Mouse (Mus musculus): ENCODE data around the gene Socs3. TPM values are rescaled to one million over a fixed set of nuclear protein-coding genes. Genes with fewer than 3 reads are reported as not detected.

The Socs3 gene
- polyA plus RNA-seq, 1 experiment from 2014 or later = 11.7 TPM

GRCm38 (mm10) chr11:117960601-117961000 lies 9.2 kb downstream of the Socs3 start:
- TF ChIP-seq CTCF (IDR thresholded peaks at IDR 0.05; ENCODE audit: low read depth) = no peak
- no peak overlapping the region for H3K4me3 ChIP-seq (replicated peaks; ENCODE audit: low read depth, low read length)
- no peak overlapping the region for H3K9ac ChIP-seq (ENCODE audit: low read depth, low read length)
- H3K36me3 ChIP-seq (ENCODE audit: insufficient read depth, low read length) = no peaks in the 10 kb centered on the region
- H3K4me1 ChIP-seq (replicated peaks; ENCODE audit: insufficient read depth, low read length) = peaks cover 28% of the 10 kb centered on the region
- no peaks in the 10 kb centered on the region for H3K9me3 ChIP-seq (replicated peaks; ENCODE audit: low read length)
- no peak overlapping the region for H3K27ac ChIP-seq
- H3K4me2 ChIP-seq (ENCODE audit: low read length) = no peak overlapping the region
- no peak for ATAC-seq (replicated peaks; ENCODE audit: low FRiP score, low read depth)
- no peaks in the 10 kb centered on the region for H3K27me3 ChIP-seq (ENCODE audit: insufficient read depth, low read length)
- DNase-seq (ENCODE audit: low spot score) = no peak

GRCm38 (mm10) chr11:117959741-117960381 lies 10.0 kb downstream of the Socs3 start:
- no peaks in the 10 kb centered on the region for H3K36me3 ChIP-seq (ENCODE audit: insufficient read depth, low read length)
- no peak for DNase-seq (ENCODE audit: low spot score)
- H3K9me3 ChIP-seq (replicated peaks; ENCODE audit: low read length) = no peaks in the 10 kb centered on the region
- H3K4me2 ChIP-seq (ENCODE audit: low read length) = no peak overlapping the region
- TF ChIP-seq CTCF (IDR thresholded peaks at IDR 0.05; ENCODE audit: low read depth) = no peak
- peaks cover 26% of the 10 kb centered on the region for H3K4me1 ChIP-seq (replicated peaks; ENCODE audit: insufficient read depth, low read length)
- no peak overlapping the region for H3K4me3 ChIP-seq (replicated peaks; ENCODE audit: low read depth, low read length)
- H3K27me3 ChIP-seq (ENCODE audit: insufficient read depth, low read length) = no peaks in the 10 kb centered on the region
- no peak overlapping the region for H3K9ac ChIP-seq (ENCODE audit: low read depth, low read length)
- H3K27ac ChIP-seq = no peak overlapping the region
- ATAC-seq (replicated peaks; ENCODE audit: low FRiP score, low read depth) = no peak
- WGBS = 37% methylated on average over 17 of the region's 17 CpGs

- TF ChIP-seq CTCF (IDR thresholded peaks at IDR 0.05; ENCODE audit: low read depth) = no peak
- Histone ChIP-seq H3K36me3 (ENCODE audit: insufficient read depth, low read length) (no peaks in the 10 kb centered on the region), H3K27ac (no peak overlapping the region), H3K4me3 (replicated peaks; ENCODE audit: low read depth, low read length) (no peak overlapping the region), H3K27me3 (ENCODE audit: insufficient read depth, low read length) (no peaks in the 10 kb centered on the region), H3K4me1 (replicated peaks; ENCODE audit: insufficient read depth, low read length) (peaks cover 30% of the 10 kb centered on the region), H3K9me3 (replicated peaks; ENCODE audit: low read length) (no peaks in the 10 kb centered on the region), H3K9ac (ENCODE audit: low read depth, low read length) (no peak overlapping the region), H3K4me2 (ENCODE audit: low read length) (no peak overlapping the region)
- no peak for DNase-seq (ENCODE audit: low spot score)
- no peak for ATAC-seq (replicated peaks; ENCODE audit: low FRiP score, low read depth)
- WGBS = 84% methylated on average over 4 of the region's 4 CpGs
Measured at GRCm38 (mm10) chr11:117959166-117959565, 10.7 kb downstream of the Socs3 start.

GRCm38 (mm10) chr11:117958197-117958596 lies 11.7 kb downstream of the Socs3 start:
- WGBS = 78% methylated on average over 7 of the region's 7 CpGs
- ATAC-seq (replicated peaks; ENCODE audit: low FRiP score, low read depth) = no peak
- no peaks in the 10 kb centered on the region for H3K36me3 ChIP-seq (ENCODE audit: insufficient read depth, low read length)

GRCm38 (mm10) chr11:117955621-117956020 lies 14.2 kb downstream of the Socs3 start:
- H3K9ac ChIP-seq (ENCODE audit: low read depth, low read length) = no peak overlapping the region
- peak; percentile 61 for DNase-seq (ENCODE audit: low spot score)
- H3K27ac ChIP-seq = no peak overlapping the region
- H3K36me3 ChIP-seq (ENCODE audit: insufficient read depth, low read length) = no peaks in the 10 kb centered on the region
- ATAC-seq (replicated peaks; ENCODE audit: low FRiP score, low read depth) = peak; percentile 42; the same call in 1 of the 2 replicates
- no peak overlapping the region for H3K4me3 ChIP-seq (replicated peaks; ENCODE audit: low read depth, low read length)
- no peaks in the 10 kb centered on the region for H3K9me3 ChIP-seq (replicated peaks; ENCODE audit: low read length)
- peaks cover 19% of the 10 kb centered on the region for H3K4me1 ChIP-seq (replicated peaks; ENCODE audit: insufficient read depth, low read length)
- TF ChIP-seq CTCF (IDR thresholded peaks at IDR 0.05; ENCODE audit: low read depth) = no peak
- WGBS = 37% methylated on average over 13 of the region's 13 CpGs
- H3K27me3 ChIP-seq (ENCODE audit: insufficient read depth, low read length) = no peaks in the 10 kb centered on the region
- no peak overlapping the region for H3K4me2 ChIP-seq (ENCODE audit: low read length)

More at GRCm38 (mm10) chr11:117958197-117958596, 11.7 kb downstream of the Socs3 start:
- Histone ChIP-seq H3K4me2 (ENCODE audit: low read length) (no peak overlapping the region), H3K27me3 (ENCODE audit: insufficient read depth, low read length) (no peaks in the 10 kb centered on the region), H3K9ac (ENCODE audit: low read depth, low read length) (no peak overlapping the region), H3K27ac (no peak overlapping the region), H3K9me3 (replicated peaks; ENCODE audit: low read length) (no peaks in the 10 kb centered on the region), H3K4me3 (replicated peaks; ENCODE audit: low read depth, low read length) (no peak overlapping the region), H3K4me1 (replicated peaks; ENCODE audit: insufficient read depth, low read length) (peaks cover 29% of the 10 kb centered on the region)
- no peak for TF ChIP-seq CTCF (IDR thresholded peaks at IDR 0.05; ENCODE audit: low read depth)
- DNase-seq (ENCODE audit: low spot score) = no peak

DNA sequence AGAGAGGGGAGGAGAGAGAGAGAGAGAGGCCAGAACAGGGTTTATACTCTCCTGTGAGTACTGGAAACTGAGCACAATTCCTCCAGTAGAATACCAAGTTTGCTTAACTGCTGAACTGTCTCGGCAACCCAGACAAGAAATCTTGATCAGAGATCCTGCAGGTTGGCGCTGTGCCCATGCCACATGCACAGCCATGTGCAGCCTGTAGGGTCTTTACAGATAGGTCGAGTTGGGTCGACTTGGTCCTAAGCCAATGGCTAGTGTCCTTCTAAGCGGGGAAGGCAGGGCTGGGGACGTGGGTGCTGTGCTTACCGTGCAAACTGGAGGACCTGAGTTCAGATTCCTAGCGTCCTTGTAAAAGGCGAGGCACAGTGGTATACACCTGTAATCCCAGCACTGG lies 15.0 kb downstream of the Socs3 start:
- ATAC-seq (replicated peaks; ENCODE audit: low FRiP score, low read depth) (no peak), DNase-seq (ENCODE audit: low spot score) (no peak)
- WGBS = 82% methylated on average over 9 of the region's 9 CpGs
- H3K4me3 ChIP-seq (replicated peaks; ENCODE audit: low read depth, low read length) = no peak overlapping the region
- H3K27me3 ChIP-seq (ENCODE audit: insufficient read depth, low read length) = no peaks in the 10 kb centered on the region
- no peak overlapping the region for H3K9ac ChIP-seq (ENCODE audit: low read depth, low read length)
- 0 out of 2 replicates have a peak overlapping the region, but pooled peaks have one; percentile 27 for H3K27ac ChIP-seq
- no peaks in the 10 kb centered on the region for H3K9me3 ChIP-seq (replicated peaks; ENCODE audit: low read length)
- no peak for TF ChIP-seq CTCF (IDR thresholded peaks at IDR 0.05; ENCODE audit: low read depth)
- no peak overlapping the region for H3K4me2 ChIP-seq (ENCODE audit: low read length)
- no peaks in the 10 kb centered on the region for H3K36me3 ChIP-seq (ENCODE audit: insufficient read depth, low read length)
- H3K4me1 ChIP-seq (replicated peaks; ENCODE audit: insufficient read depth, low read length) = peaks cover 23% of the 10 kb centered on the region

DNA sequence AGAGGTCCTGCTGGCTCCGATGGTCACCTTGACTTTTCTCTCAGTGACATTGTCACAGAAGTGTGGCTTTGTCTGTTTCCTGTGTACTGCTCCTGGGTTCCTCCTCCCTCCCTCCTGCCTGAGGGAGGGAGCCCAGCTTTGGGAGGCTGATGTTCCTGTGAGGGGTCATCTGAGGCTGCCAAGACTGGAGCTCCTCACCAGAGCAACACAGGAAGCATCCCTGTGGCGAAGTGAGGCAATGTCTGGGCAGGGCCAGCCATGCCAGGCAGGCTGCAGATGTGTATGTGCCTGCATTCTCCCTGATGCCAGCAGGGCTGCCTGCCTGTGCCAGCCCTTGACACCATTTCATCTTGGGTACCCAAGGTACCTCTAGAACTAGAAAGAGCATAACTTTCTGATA lies 15.8 kb downstream of the Socs3 start:
- Histone ChIP-seq H3K27me3 (ENCODE audit: insufficient read depth, low read length) (no peaks in the 10 kb centered on the region), H3K9me3 (replicated peaks; ENCODE audit: low read length) (no peaks in the 10 kb centered on the region), H3K36me3 (ENCODE audit: insufficient read depth, low read length) (no peaks in the 10 kb centered on the region), H3K4me1 (replicated peaks; ENCODE audit: insufficient read depth, low read length) (peaks cover 27% of the 10 kb centered on the region), H3K4me3 (replicated peaks; ENCODE audit: low read depth, low read length) (no peak overlapping the region), H3K27ac (0 out of 2 replicates have a peak overlapping the region, but pooled peaks have one; percentile 27), H3K9ac (ENCODE audit: low read depth, low read length) (no peak overlapping the region), H3K4me2 (ENCODE audit: low read length) (no peak overlapping the region)
- no peak for TF ChIP-seq CTCF (IDR thresholded peaks at IDR 0.05; ENCODE audit: low read depth)
- DNase-seq (ENCODE audit: low spot score) = no peak
- WGBS = 43% methylated on average over 2 of the region's 2 CpGs
- ATAC-seq (replicated peaks; ENCODE audit: low FRiP score, low read depth) = no peak

Measured in kidney, postnatal 0 days (tissue).